Mouse (Mus musculus): ENCODE results near the gene Phlda2. TPM values are rescaled to one million over a fixed set of nuclear protein-coding genes. Genes with fewer than 3 reads are reported as not detected.

Gene Phlda2
- polyA plus RNA-seq, 1 experiment from 2014 or later: 9.1 TPM

GRCm38 (mm10) chr7:143505823-143506222, 2.9 kb upstream of the Phlda2 start:
- no peak overlapping the region for H3K4me3 ChIP-seq (ENCODE audit: low read length)
- H3K36me3 ChIP-seq (ENCODE audit: insufficient read depth, low read length): no peaks in the 10 kb centered on the region; the same call in 1 of the 2 replicates
- no peak overlapping the region for H3K4me2 ChIP-seq (replicated peaks; ENCODE audit: low read depth, low read length)
- no peak overlapping the region for H3K9ac ChIP-seq (replicated peaks; ENCODE audit: low read length)
- peaks cover 32% of the 10 kb centered on the region for H3K27me3 ChIP-seq (ENCODE audit: insufficient read depth, low read length)
- WGBS: 35% methylated on average over 11 of the region's 11 CpGs
- H3K9me3 ChIP-seq (ENCODE audit: low read length): no peaks in the 10 kb centered on the region
- H3K4me1 ChIP-seq (ENCODE audit: insufficient read depth, low read length): peaks cover 20% of the 10 kb centered on the region
- no peak for ATAC-seq (ENCODE audit: low FRiP score, low TSS enrichment)
- no peak overlapping the region for H3K27ac ChIP-seq (ENCODE audit: low read length)

- no peak for ATAC-seq (ENCODE audit: low FRiP score, low TSS enrichment)
- Histone ChIP-seq H3K9ac (replicated peaks; ENCODE audit: low read length) (no peak overlapping the region), H3K36me3 (ENCODE audit: insufficient read depth, low read length) (no peaks in the 10 kb centered on the region; the same call in 1 of the 2 replicates), H3K9me3 (ENCODE audit: low read length) (no peaks in the 10 kb centered on the region), H3K4me2 (replicated peaks; ENCODE audit: low read depth, low read length) (no peak overlapping the region), H3K4me3 (ENCODE audit: low read length) (no peak overlapping the region), H3K27ac (ENCODE audit: low read length) (no peak overlapping the region), H3K4me1 (ENCODE audit: insufficient read depth, low read length) (peaks cover 20% of the 10 kb centered on the region), H3K27me3 (ENCODE audit: insufficient read depth, low read length) (peaks cover 36% of the 10 kb centered on the region)
- 87% methylated on average over 2 of the region's 2 CpGs for WGBS
Measured at GRCm38 (mm10) chr7:143505411-143505810, 2.5 kb upstream of the Phlda2 start.

GRCm38 (mm10) chr7:143503926-143504325, 976 bp upstream of the Phlda2 start:
- ATAC-seq (ENCODE audit: low FRiP score, low TSS enrichment): no peak
- no peak overlapping the region for H3K9ac ChIP-seq (replicated peaks; ENCODE audit: low read length)
- no peak overlapping the region for H3K4me2 ChIP-seq (replicated peaks; ENCODE audit: low read depth, low read length)
- 64% methylated on average over 6 of the region's 6 CpGs for WGBS
- peaks cover 20% of the 10 kb centered on the region for H3K4me1 ChIP-seq (ENCODE audit: insufficient read depth, low read length)
- no peak overlapping the region for H3K27ac ChIP-seq (ENCODE audit: low read length)
- H3K36me3 ChIP-seq (ENCODE audit: insufficient read depth, low read length): no peaks in the 10 kb centered on the region
- H3K4me3 ChIP-seq (ENCODE audit: low read length): no peak overlapping the region
- H3K27me3 ChIP-seq (ENCODE audit: insufficient read depth, low read length): peaks cover 40% of the 10 kb centered on the region
- no peaks in the 10 kb centered on the region for H3K9me3 ChIP-seq (ENCODE audit: low read length)

- peaks cover 40% of the 10 kb centered on the region for H3K27me3 ChIP-seq (ENCODE audit: insufficient read depth, low read length)
- WGBS: 3% methylated on average over 55 of the region's 55 CpGs
- no peaks in the 10 kb centered on the region for H3K36me3 ChIP-seq (ENCODE audit: insufficient read depth, low read length)
- H3K27ac ChIP-seq (ENCODE audit: low read length): no peak overlapping the region
- H3K9me3 ChIP-seq (ENCODE audit: low read length): no peaks in the 10 kb centered on the region
- H3K4me1 ChIP-seq (ENCODE audit: insufficient read depth, low read length): peaks cover 20% of the 10 kb centered on the region
- ATAC-seq (ENCODE audit: low FRiP score, low TSS enrichment): no peak; the same call in 1 of the 2 replicates
- H3K4me3 ChIP-seq (ENCODE audit: low read length): peak overlapping the region; percentile 49
- peak overlapping the region; percentile 82 for H3K4me2 ChIP-seq (replicated peaks; ENCODE audit: low read depth, low read length)
- peak overlapping the region; percentile 57 for H3K9ac ChIP-seq (replicated peaks; ENCODE audit: low read length)
Measured at GRCm38 (mm10) chr7:143501643-143502417, 1.1 kb downstream of the Phlda2 start.

GRCm38 (mm10) chr7:143500912-143501311, 2.0 kb downstream of the Phlda2 start:
- H3K27me3 ChIP-seq (ENCODE audit: insufficient read depth, low read length): peaks cover 40% of the 10 kb centered on the region
- ATAC-seq (ENCODE audit: low FRiP score, low TSS enrichment): peak; percentile 24; the same call in 1 of the 2 replicates
- no peaks in the 10 kb centered on the region for H3K9me3 ChIP-seq (ENCODE audit: low read length)
- H3K4me2 ChIP-seq (replicated peaks; ENCODE audit: low read depth, low read length): no peak overlapping the region
- 26% methylated on average over 2 of the region's 2 CpGs for WGBS
- H3K9ac ChIP-seq (replicated peaks; ENCODE audit: low read length): no peak overlapping the region
- H3K4me3 ChIP-seq (ENCODE audit: low read length): no peak overlapping the region
- H3K27ac ChIP-seq (ENCODE audit: low read length): no peak overlapping the region
- H3K36me3 ChIP-seq (ENCODE audit: insufficient read depth, low read length): no peaks in the 10 kb centered on the region
- peaks cover 20% of the 10 kb centered on the region for H3K4me1 ChIP-seq (ENCODE audit: insufficient read depth, low read length)

GRCm38 (mm10) chr7:143498584-143498983, 4.4 kb downstream of the Phlda2 start:
- no peaks in the 10 kb centered on the region for H3K9me3 ChIP-seq (ENCODE audit: low read length)
- peaks cover 20% of the 10 kb centered on the region for H3K4me1 ChIP-seq (ENCODE audit: insufficient read depth, low read length)
- H3K27ac ChIP-seq (ENCODE audit: low read length): no peak overlapping the region
- peaks cover 35% of the 10 kb centered on the region for H3K27me3 ChIP-seq (ENCODE audit: insufficient read depth, low read length)
- H3K36me3 ChIP-seq (ENCODE audit: insufficient read depth, low read length): no peaks in the 10 kb centered on the region
- no peak overlapping the region for H3K4me3 ChIP-seq (ENCODE audit: low read length)
- H3K9ac ChIP-seq (replicated peaks; ENCODE audit: low read length): no peak overlapping the region
- H3K4me2 ChIP-seq (replicated peaks; ENCODE audit: low read depth, low read length): no peak overlapping the region
- WGBS: 86% methylated on average over 4 of the region's 4 CpGs
- no peak for ATAC-seq (ENCODE audit: low FRiP score, low TSS enrichment)

- H3K27me3 ChIP-seq (ENCODE audit: insufficient read depth, low read length): peaks cover 7% of the 10 kb centered on the region
- H3K4me3 ChIP-seq (ENCODE audit: low read length): no peak overlapping the region
- H3K4me2 ChIP-seq (replicated peaks; ENCODE audit: low read depth, low read length): no peak overlapping the region
- no peaks in the 10 kb centered on the region for H3K4me1 ChIP-seq (ENCODE audit: insufficient read depth, low read length)
- WGBS: 76% methylated on average over 8 of the region's 8 CpGs
- H3K27ac ChIP-seq (ENCODE audit: low read length): no peak overlapping the region
- H3K9ac ChIP-seq (replicated peaks; ENCODE audit: low read length): no peak overlapping the region
- H3K9me3 ChIP-seq (ENCODE audit: low read length): no peaks in the 10 kb centered on the region
- ATAC-seq (ENCODE audit: low FRiP score, low TSS enrichment): no peak
- no peaks in the 10 kb centered on the region for H3K36me3 ChIP-seq (ENCODE audit: insufficient read depth, low read length)
Measured at GRCm38 (mm10) chr7:143495104-143495961, 7.6 kb downstream of the Phlda2 start.

- H3K36me3 ChIP-seq (ENCODE audit: insufficient read depth, low read length): no peaks in the 10 kb centered on the region
- no peak overlapping the region for H3K9ac ChIP-seq (replicated peaks; ENCODE audit: low read length)
- H3K27ac ChIP-seq (ENCODE audit: low read length): no peak overlapping the region
- WGBS: 71% methylated on average over 6 of the region's 6 CpGs
- H3K4me3 ChIP-seq (ENCODE audit: low read length): no peak overlapping the region
- no peaks in the 10 kb centered on the region for H3K9me3 ChIP-seq (ENCODE audit: low read length)
- no peak overlapping the region for H3K4me2 ChIP-seq (replicated peaks; ENCODE audit: low read depth, low read length)
- peaks cover 5% of the 10 kb centered on the region; the same call in 1 of the 2 replicates for H3K27me3 ChIP-seq (ENCODE audit: insufficient read depth, low read length)
- ATAC-seq (ENCODE audit: low FRiP score, low TSS enrichment): no peak
- no peaks in the 10 kb centered on the region for H3K4me1 ChIP-seq (ENCODE audit: insufficient read depth, low read length)
Measured at GRCm38 (mm10) chr7:143493616-143494126, 9.3 kb downstream of the Phlda2 start.

- H3K9me3 ChIP-seq (ENCODE audit: low read length): no peaks in the 10 kb centered on the region
- no peaks in the 10 kb centered on the region for H3K4me1 ChIP-seq (ENCODE audit: insufficient read depth, low read length)
- H3K36me3 ChIP-seq (ENCODE audit: insufficient read depth, low read length): no peaks in the 10 kb centered on the region
- ATAC-seq (ENCODE audit: low FRiP score, low TSS enrichment): no peak
- H3K4me3 ChIP-seq (ENCODE audit: low read length): no peak overlapping the region
- no peak overlapping the region for H3K9ac ChIP-seq (replicated peaks; ENCODE audit: low read length)
- H3K27me3 ChIP-seq (ENCODE audit: insufficient read depth, low read length): peaks cover 5% of the 10 kb centered on the region; the same call in 1 of the 2 replicates
- H3K27ac ChIP-seq (ENCODE audit: low read length): no peak overlapping the region
- no peak overlapping the region for H3K4me2 ChIP-seq (replicated peaks; ENCODE audit: low read depth, low read length)
- 79% methylated on average over 6 of the region's 6 CpGs for WGBS
Measured at GRCm38 (mm10) chr7:143489735-143490134, 13.2 kb downstream of the Phlda2 start.
